Mouse (Mus musculus): ENCODE data around the gene Chrnd. TPM values are rescaled to one million over a fixed set of nuclear protein-coding genes. Genes with fewer than 3 reads are reported as not detected.

The Chrnd gene
- total and polyA plus RNA-seq, 2 experiments from 2014 or later, result not detected

DNA sequence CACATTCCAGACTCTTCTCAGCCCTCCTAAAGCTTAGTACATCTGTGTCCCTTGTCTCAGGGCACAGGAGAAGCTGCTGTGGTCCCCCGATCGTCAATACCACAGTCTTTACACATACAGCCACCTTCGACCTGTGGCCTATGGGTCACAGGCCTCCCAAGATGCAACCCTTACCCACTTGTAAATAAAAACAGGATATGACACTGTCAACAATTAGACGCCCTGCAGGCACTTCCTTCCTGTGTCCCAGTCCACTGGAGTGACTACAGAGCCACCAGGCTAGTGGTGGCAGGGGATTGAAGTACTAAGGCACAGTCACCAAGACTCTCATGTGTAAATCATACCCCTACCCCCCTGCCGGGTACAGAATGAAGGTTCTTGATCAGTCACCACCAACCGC lies 14.6 kb downstream of the Chrnd start:
- DNase-seq (ENCODE audit: low spot score) (no peak), ATAC-seq (ENCODE audit: insufficient read depth, low read depth) (no peak)
- 51% methylated on average over 6 of the region's 6 CpGs for WGBS
- H3K27me3 ChIP-seq (ENCODE audit: control insufficient read depth, insufficient read depth, low read length), result peaks cover 21% of the 10 kb centered on the region
- H3K36me3 ChIP-seq (replicated peaks; ENCODE audit: control insufficient read depth, insufficient read depth, low read length), result no peaks in the 10 kb centered on the region
- no peaks in the 10 kb centered on the region; the same call in 1 of the 2 replicates for H3K4me1 ChIP-seq (ENCODE audit: control insufficient read depth, insufficient read depth)
- H3K4me2 ChIP-seq (ENCODE audit: low read depth, low read length), result no peak overlapping the region
- H3K9ac ChIP-seq (replicated peaks; ENCODE audit: low read depth, low read length), result no peak overlapping the region
- no peak for TF ChIP-seq CTCF (IDR thresholded peaks at IDR 0.05; ENCODE audit: low read depth)
- TF ChIP-seq EP300 (IDR thresholded peaks at IDR 0.05; ENCODE audit: low read depth), result no peak
- H3K4me3 ChIP-seq (ENCODE audit: low read depth, low read length), result no peak overlapping the region
- no peak overlapping the region for H3K27ac ChIP-seq (ENCODE audit: low read depth)
- no peaks in the 10 kb centered on the region for H3K9me3 ChIP-seq (replicated peaks; ENCODE audit: control insufficient read depth, low read length)

DNA sequence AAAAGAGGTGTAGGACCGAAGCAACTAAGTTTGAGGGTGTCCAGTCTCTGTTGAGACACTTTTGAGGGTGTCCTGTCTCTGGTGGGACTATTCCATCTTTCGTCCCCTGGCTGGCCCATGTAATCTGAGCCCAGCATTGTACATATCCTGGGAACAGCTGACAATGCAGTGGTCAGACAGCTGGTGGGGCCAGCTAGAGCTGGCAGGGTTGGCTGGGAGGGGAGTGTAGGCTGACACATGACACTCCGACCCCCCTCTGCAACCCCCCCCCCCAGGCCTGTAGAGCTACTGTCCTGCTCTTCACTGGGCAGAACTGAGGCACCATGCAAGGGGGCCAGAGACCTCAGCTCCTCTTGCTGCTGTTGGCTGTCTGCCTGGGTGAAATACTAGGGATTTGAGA lies 15.1 kb downstream of the Chrnd start:
- H3K9me3 ChIP-seq (replicated peaks; ENCODE audit: control insufficient read depth, low read length), result no peaks in the 10 kb centered on the region
- H3K4me3 ChIP-seq (ENCODE audit: low read depth, low read length), result no peak overlapping the region
- H3K4me2 ChIP-seq (ENCODE audit: low read depth, low read length), result no peak overlapping the region
- H3K4me1 ChIP-seq (ENCODE audit: control insufficient read depth, insufficient read depth), result no peaks in the 10 kb centered on the region; the same call in 1 of the 2 replicates
- H3K36me3 ChIP-seq (replicated peaks; ENCODE audit: control insufficient read depth, insufficient read depth, low read length), result no peaks in the 10 kb centered on the region
- no peak for DNase-seq (ENCODE audit: low spot score)
- no peak overlapping the region for H3K9ac ChIP-seq (replicated peaks; ENCODE audit: low read depth, low read length)
- no peak for TF ChIP-seq CTCF (IDR thresholded peaks at IDR 0.05; ENCODE audit: low read depth)
- TF ChIP-seq EP300 (IDR thresholded peaks at IDR 0.05; ENCODE audit: low read depth), result no peak
- no peak for ATAC-seq (ENCODE audit: insufficient read depth, low read depth)
- no peak overlapping the region for H3K27ac ChIP-seq (ENCODE audit: low read depth)
- H3K27me3 ChIP-seq (ENCODE audit: control insufficient read depth, insufficient read depth, low read length), result peaks cover 21% of the 10 kb centered on the region
- WGBS, result 41% methylated on average over 3 of the region's 3 CpGs

DNA sequence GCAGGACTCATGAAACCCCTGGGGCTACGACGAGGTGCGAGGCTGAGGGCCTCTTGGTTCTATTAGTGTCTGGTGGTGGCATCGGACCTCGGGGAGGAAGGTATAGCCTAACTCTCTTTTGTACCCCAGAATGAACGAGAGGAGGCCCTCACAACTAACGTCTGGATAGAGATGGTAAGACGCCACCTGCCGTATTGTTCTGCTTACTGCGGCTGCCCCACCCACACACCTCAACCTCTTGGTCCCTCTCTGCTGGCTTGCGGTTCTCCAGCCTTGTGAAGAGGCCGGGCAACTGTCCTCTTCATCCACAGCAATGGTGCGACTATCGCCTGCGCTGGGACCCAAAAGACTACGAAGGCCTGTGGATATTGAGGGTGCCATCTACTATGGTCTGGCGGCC lies 15.9 kb downstream of the Chrnd start:
- 23% methylated on average over 17 of the region's 17 CpGs for WGBS
- no peaks in the 10 kb centered on the region for H3K4me1 ChIP-seq (ENCODE audit: control insufficient read depth, insufficient read depth)

DNA sequence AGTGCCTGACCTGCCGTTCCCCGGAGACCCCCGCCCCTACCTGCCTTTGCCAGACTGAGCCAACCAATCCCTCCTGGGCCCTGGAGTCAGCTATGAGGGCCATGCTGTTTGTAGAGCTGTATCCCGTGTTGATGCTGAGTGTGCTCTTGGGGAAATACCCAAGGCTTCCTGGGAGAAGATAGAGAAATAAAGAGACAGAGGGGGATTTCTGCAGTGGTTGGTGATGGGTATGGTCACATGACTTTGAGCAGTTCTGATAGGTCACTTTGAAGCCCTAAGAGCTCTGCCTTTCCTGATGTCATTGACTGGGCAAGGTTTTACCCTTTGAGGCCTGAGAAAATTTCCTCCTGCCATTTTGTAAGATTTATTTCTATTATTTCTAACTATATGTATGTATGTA lies 21.0 kb downstream of the Chrnd start:
- ATAC-seq (ENCODE audit: insufficient read depth, low read depth), result no peak
- no peak overlapping the region for H3K4me2 ChIP-seq (ENCODE audit: low read depth, low read length)

More for the DNA sequence above, 15.9 kb downstream of the Chrnd start:
- ATAC-seq (ENCODE audit: insufficient read depth, low read depth) (no peak; the same call in 1 of the 2 replicates), DNase-seq (ENCODE audit: low spot score) (no peak)
- H3K27ac ChIP-seq (ENCODE audit: low read depth), result no peak overlapping the region
- H3K4me2 ChIP-seq (ENCODE audit: low read depth, low read length), result no peak overlapping the region
- H3K9ac ChIP-seq (replicated peaks; ENCODE audit: low read depth, low read length), result no peak overlapping the region
- TF ChIP-seq EP300 (IDR thresholded peaks at IDR 0.05; ENCODE audit: low read depth) (no peak), CTCF (IDR thresholded peaks at IDR 0.05; ENCODE audit: low read depth) (peak; percentile 32)
- H3K36me3 ChIP-seq (replicated peaks; ENCODE audit: control insufficient read depth, insufficient read depth, low read length), result no peaks in the 10 kb centered on the region
- no peaks in the 10 kb centered on the region for H3K9me3 ChIP-seq (replicated peaks; ENCODE audit: control insufficient read depth, low read length)
- H3K27me3 ChIP-seq (ENCODE audit: control insufficient read depth, insufficient read depth, low read length), result peaks cover 21% of the 10 kb centered on the region
- no peak overlapping the region for H3K4me3 ChIP-seq (ENCODE audit: low read depth, low read length)

DNA sequence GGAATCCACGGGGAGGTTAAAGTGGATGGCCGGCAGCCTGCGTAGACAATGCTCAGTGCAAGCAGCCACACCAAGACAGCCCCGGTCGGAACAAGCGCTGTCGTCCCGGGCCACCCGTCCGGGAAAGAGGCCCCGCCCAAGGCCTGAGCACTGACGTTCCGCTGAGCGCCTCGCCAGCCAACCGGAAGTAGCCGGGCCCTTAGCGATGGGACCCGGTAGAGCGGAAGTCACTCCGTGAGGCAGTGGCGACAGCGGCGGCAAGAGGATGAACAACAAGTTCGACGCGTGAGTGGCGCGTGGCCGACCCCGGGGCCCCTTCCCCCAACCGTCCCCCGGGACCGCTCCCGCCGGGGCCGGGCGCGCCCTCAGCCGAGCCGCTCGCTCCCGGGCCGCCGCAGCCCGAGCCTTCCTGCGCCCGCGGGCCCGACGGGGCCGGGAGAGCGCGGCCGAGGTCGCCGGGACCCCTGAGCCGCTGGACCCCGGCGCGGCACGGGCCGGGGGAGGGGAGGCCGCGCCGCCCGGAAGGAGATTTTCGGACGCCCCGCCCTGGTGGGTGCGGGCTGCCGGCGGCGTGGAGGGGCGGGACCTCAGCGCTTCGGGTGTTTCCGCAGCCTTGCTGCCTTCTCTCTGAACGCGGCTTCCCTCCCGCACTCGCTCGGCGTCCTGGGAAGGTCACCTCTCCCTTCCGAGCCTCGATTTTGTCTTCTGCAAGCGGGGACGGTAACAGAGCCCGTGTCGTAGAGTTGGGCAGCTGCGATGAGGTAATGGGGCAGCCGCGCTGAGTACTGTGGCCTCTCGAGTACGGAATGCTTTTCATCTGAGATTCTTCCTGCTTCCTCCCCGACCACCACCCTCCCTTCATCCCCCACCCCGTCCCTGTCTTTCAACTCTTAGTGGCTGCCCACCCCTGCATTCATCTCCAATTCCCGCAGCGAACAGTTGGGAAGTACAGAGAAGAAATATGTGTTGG lies 23.6 kb downstream of the Chrnd start, which contains the start of gene Eif4e2:
Gene Eif4e2, plus strand, starts transcription at position 180 of the 970 bp plus-strand sequence.
- peak within 1 kb of the TSS; percentile 100 for H3K27ac ChIP-seq (ENCODE audit: low read depth)
- no peaks in the 10 kb centered on the region for H3K9me3 ChIP-seq (replicated peaks; ENCODE audit: control insufficient read depth, low read length)
- H3K4me2 ChIP-seq (ENCODE audit: low read depth, low read length), result peak within 1 kb of the TSS; percentile 81
- peak; percentile 98 for ATAC-seq (ENCODE audit: insufficient read depth, low read depth)
- H3K4me1 ChIP-seq (ENCODE audit: control insufficient read depth, insufficient read depth), result peaks cover 11% of the 10 kb centered on the region
- TF ChIP-seq EP300 (IDR thresholded peaks at IDR 0.05; ENCODE audit: low read depth) (no peak), CTCF (IDR thresholded peaks at IDR 0.05; ENCODE audit: low read depth) (no peak)
- H3K4me3 ChIP-seq (ENCODE audit: low read depth, low read length), result peak within 1 kb of the TSS; percentile 88
- no peaks in the 10 kb centered on the region; the same call in 1 of the 2 replicates for H3K36me3 ChIP-seq (replicated peaks; ENCODE audit: control insufficient read depth, insufficient read depth, low read length)
- peak; percentile 93 for DNase-seq (ENCODE audit: low spot score)
- no peaks in the 10 kb centered on the region for H3K27me3 ChIP-seq (ENCODE audit: control insufficient read depth, insufficient read depth, low read length)
- WGBS, result under 1% methylated on average over 84 of the region's 99 CpGs
- peak within 1 kb of the TSS; percentile 95 for H3K9ac ChIP-seq (replicated peaks; ENCODE audit: low read depth, low read length)

More for the DNA sequence above, 21.0 kb downstream of the Chrnd start:
- Histone ChIP-seq H3K9me3 (replicated peaks; ENCODE audit: control insufficient read depth, low read length) (no peaks in the 10 kb centered on the region), H3K4me3 (ENCODE audit: low read depth, low read length) (no peak overlapping the region), H3K9ac (replicated peaks; ENCODE audit: low read depth, low read length) (no peak overlapping the region), H3K36me3 (replicated peaks; ENCODE audit: control insufficient read depth, insufficient read depth, low read length) (no peaks in the 10 kb centered on the region), H3K27ac (ENCODE audit: low read depth) (no peak overlapping the region), H3K4me1 (ENCODE audit: control insufficient read depth, insufficient read depth) (peaks cover 11% of the 10 kb centered on the region), H3K27me3 (ENCODE audit: control insufficient read depth, insufficient read depth, low read length) (peaks cover 14% of the 10 kb centered on the region)
- WGBS, result 81% methylated on average over 4 of the region's 4 CpGs
- TF ChIP-seq EP300 (IDR thresholded peaks at IDR 0.05; ENCODE audit: low read depth), result no peak
- TF ChIP-seq CTCF (IDR thresholded peaks at IDR 0.05; ENCODE audit: low read depth), result no peak
- DNase-seq (ENCODE audit: low spot score), result no peak
